Mouse (Mus musculus) frontal cortex, postnatal 25 days (tissue): Measurements from ENCODE around the gene Atp5d.
A peak's percentile ranks its signal among the peaks of the same experiment; 100 is the strongest.

Experiments used
- DNase-seq, 2 experiments: peaks; one replicate each; pipeline ENCODE4 v3.0.0; 2022; ENCODE audit warnings: low spot score in 2 of 2

The Atp5d gene

GRCm38 (mm10) chr10:80141243-80141642, 2.8 kb downstream of the Atp5d start:
- DNase-seq = peak; percentile 91 to 94

GRCm38 (mm10) chr10:80141786-80142529, 3.5 kb downstream of the Atp5d start:
- DNase-seq = peak in 1 of 2 experiments; percentile 89

DNA sequence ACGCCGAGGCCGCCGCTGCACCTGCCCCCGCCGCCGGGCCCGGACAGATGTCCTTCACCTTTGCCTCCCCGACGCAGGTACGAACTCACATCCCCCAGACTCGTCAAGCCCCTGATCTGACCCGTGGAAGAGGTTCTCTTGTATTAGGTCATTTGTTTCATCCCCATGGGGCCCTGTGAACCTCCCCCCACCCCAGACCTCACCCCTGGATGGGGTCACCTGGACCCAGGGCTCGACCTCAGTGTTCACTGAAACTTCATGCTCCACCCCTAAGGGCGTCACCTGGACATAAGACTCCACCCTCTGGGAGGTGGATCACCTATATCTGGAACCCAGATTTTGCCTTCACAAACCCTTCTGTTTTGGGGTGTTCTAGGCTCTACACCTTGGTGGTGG, 4.1 kb downstream of the Atp5d start:
- no peak for DNase-seq

DNA sequence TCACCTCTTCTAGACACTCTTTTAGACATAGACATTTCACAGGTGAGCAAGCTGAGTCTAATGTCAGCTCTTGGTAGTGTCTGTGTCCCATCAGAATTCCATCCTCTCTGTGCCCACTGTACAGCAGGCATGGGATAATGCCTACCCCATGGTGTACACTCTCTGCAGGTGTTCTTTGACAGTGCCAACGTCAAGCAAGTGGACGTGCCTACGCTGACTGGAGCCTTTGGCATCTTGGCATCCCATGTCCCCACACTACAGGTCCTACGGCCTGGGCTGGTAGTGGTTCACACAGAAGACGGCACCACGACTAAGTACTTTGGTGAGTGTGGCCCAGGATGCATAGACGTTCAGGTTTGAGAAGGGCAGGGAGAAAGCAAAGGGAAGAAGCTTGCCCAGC, 5.2 kb downstream of the Atp5d start:
- no peak for DNase-seq

DNA sequence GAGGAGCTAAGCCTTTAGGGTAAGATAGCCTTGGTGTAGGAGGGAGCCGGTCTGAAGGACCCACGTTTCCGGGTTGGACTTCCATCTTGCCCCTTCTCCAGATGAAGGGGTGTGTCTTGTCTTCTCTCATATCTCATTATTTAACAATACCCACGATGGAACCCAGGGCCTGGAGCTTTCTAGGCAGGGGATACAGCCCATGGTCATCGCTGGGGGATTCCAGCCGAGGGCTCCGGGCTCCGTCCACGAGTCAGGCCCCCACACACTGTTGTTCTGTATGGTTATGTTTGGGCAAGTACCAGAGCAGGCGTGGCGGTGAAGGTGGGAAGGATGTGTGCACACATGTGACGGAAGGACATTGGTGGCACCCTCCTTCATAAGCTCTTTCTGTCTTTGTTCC, 5.7 kb downstream of the Atp5d start:
- no peak for DNase-seq

- DNase-seq = no peak
Measured at GRCm38 (mm10) chr10:80144864-80145838, 6.7 kb downstream of the Atp5d start.

DNA sequence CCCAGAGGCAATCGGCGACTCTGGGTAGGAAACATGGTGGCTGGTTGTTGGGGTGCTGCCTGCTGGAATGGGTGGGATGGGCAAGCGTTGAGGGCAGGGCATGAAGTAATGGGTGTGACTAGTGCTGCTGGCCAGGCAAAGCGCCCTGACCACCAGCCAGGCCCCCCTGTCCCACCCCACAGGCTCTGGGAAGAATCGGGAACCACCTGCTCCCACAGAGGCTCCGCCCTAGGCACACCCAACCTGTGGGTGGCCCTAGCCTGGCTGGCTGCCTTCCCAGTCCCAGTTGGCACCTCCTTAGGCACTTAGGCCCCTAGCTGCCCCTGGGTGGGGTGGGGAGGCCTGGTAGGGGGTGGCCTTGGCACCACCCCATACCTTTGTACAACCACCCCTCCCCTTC, 7.5 kb downstream of the Atp5d start:
- no peak for DNase-seq

- DNase-seq = no peak
Measured at GRCm38 (mm10) chr10:80146568-80147011, 8.2 kb downstream of the Atp5d start.

- DNase-seq = no peak
Measured at GRCm38 (mm10) chr10:80147146-80147718, 8.8 kb downstream of the Atp5d start.

- no peak for DNase-seq
Measured at GRCm38 (mm10) chr10:80147719-80148601, 9.5 kb downstream of the Atp5d start, which contains the start of gene Midn. TSS of gene Midn (plus strand) at chr10:80148272.

DNA sequence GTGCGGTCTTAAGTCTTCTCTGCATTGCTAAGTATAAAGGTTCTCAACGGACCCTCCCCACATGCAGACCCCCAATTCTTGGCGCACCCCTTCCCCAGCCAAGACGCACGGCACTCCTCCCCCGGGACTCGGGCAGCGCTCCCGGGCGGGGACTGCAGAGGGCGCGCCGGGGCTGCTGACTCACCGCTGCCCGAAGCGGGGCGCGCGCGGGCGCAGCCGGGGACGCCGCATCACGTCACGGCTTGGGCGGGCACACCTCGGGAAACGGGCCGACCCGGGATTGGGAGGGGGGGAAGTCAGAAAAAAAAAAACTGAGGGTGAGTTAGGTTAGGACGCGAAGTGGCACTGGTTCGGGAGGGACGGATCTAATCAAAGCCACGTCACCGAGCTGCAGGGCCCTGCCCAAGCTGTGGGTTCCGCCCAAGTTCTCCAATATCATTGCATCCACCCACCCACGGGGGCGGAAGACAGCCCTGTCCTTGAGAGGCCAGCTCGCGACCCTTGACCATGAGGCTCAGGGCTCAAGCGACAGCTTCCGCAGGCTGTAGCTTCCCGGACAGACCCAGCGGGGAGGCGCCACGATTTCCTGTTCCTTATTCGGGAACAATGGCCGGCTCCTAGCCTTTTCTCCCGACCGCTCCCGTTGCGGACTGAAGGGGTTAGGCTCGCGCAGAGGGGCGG, 10.3 kb downstream of the Atp5d start:
- DNase-seq = peak; percentile 81 to 91

- DNase-seq = peak; percentile 93 to 94
Measured at GRCm38 (mm10) chr10:80149291-80150225, 11.1 kb downstream of the Atp5d start.

DNA sequence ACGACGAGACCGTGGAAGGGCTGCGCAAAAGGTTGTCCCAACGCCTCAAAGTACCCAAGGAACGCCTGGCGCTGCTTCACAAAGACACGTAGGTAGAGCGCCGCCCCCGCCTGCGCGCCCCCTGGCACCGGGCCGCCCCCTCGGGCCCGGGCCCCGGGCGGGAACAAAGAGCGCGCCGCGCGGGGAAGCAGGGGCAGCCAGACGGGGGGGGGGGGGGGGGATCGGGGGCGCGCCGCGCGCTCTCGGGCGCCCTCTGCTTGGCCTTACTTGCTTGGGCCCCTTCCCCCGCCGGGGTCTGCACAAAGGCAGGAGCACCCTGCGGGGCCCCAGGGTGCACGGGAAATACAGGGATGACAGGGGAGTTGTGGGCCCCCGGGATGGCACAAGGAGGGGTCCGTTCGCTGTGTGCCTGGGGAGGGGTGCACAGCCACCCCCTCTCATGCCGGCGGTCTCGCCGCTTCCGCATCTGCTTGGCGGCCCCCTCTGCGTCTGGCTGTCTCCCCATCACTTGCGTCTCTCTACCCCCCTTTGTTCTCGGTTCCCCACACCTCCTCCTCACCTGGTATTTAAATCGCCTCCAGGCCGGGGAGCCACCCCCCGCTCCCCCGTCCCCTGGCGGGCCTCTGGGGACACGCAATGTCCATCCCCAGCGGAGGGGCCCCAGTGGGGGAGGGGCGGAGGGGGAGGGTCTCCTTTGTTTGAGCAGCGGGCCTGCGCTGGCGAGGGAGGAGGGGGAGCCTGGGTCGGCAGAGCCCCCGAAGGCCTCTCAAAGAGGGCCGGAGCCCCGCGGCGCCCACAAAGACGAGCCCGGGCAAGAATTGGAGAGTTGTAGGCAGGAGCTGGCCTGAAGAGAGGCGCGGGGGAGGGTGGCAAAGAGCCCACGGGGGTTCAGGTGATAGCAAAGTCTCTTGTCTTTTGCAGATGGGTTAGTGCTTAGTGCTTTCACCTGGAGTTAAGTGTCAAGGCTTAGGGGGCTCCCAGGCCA, 12.1 kb downstream of the Atp5d start:
- no peak for DNase-seq

GRCm38 (mm10) chr10:80151211-80152034, 13.0 kb downstream of the Atp5d start:
- no peak for DNase-seq

GRCm38 (mm10) chr10:80152071-80152872, 13.8 kb downstream of the Atp5d start:
- DNase-seq = no peak

DNA sequence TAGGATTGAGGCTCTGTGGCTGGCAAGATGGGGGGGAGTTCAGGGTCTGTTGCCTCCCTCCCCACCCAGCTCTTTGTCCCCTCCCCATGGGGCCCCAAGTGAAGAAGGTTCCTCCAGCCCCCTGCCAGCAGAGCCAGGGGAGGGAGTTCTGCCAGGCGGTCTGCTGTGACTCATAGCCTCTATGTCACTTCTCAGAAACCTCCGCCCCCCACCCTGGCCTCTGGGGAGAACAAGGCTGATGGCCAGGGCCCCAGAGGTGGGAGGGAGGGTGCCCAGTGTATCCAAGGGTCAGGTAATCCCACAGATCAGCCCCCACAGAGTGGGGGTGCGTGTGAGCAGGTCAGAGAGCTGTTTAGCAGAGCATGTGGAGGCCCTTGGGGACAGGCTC, 14.4 kb downstream of the Atp5d start:
- no peak for DNase-seq

DNA sequence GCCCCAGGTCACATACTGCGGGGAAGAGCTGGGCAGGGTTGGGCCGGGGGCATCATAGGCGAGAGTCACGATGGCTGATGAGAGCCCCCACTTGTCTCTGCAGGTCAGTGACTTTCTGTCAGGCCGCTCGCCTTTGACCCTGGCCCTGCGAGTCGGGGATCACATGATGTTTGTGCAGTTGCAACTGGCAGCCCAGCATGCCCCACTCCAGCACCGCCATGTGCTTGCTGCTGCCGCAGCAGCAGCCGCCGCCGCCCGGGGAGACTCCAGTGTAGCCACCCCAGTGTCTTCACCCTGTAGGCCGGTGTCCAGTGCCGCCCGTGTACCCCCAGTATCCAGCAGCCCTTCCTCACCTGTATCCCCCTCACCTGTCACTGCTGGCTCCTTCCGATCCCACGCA, 15.3 kb downstream of the Atp5d start:
- no peak for DNase-seq
